Mouse (Mus musculus): ENCODE data around the gene Thra. TPM values are rescaled to one million over a fixed set of nuclear protein-coding genes. Genes with fewer than 3 reads are reported as not detected.
A peak's percentile ranks its signal among the peaks of the same experiment; 100 is the strongest.
"Not testable (repeated sequence)": the region's sequence is repeated elsewhere in the genome, so short reads cannot be mapped to it uniquely, and the experiment has no call there.

The Thra gene
- polyA plus RNA-seq, 1 experiment from 2014 or later: 32.0 TPM

- DNase-seq (ENCODE audit: low spot score) (peak; percentile 83), ATAC-seq (ENCODE audit: insufficient read depth, low FRiP score, low TSS enrichment) (peak; percentile 77)
- Histone ChIP-seq H3K4me2 (ENCODE audit: low read depth) (peak within 1 kb of the TSS; percentile 57), H3K27ac (ENCODE audit: low read depth, low read length) (no peak within 1 kb of the TSS), H3K9ac (ENCODE audit: low read length) (peak within 1 kb of the TSS; percentile 66), H3K27me3 (ENCODE audit: control insufficient read depth, insufficient read depth, low read length) (no peaks in the 10 kb centered on the region), H3K4me1 (ENCODE audit: control insufficient read depth, insufficient read depth, low read length) (no peaks in the 10 kb centered on the region), H3K36me3 (ENCODE audit: control insufficient read depth, insufficient read depth, low read length) (no peaks in the 10 kb centered on the region), H3K9me3 (ENCODE audit: control insufficient read depth, low read length) (peaks cover 2% of the 10 kb centered on the region; the same call in 1 of the 2 replicates), H3K4me3 (ENCODE audit: low read depth, low read length) (peak within 1 kb of the TSS; percentile 57)
- WGBS: 0% methylated on average over 16 of the region's 16 CpGs
Measured at GRCm38 (mm10) chr11:98729119-98729588, 11.3 kb upstream of the Thra start, which contains the start of gene Med24. Gene Med24 (minus strand): TSS chr11:98729435.

- H3K9ac ChIP-seq (ENCODE audit: low read length): no peak overlapping the region
- H3K4me1 ChIP-seq (ENCODE audit: control insufficient read depth, insufficient read depth, low read length): no peaks in the 10 kb centered on the region
- no peak overlapping the region for H3K27ac ChIP-seq (ENCODE audit: low read depth, low read length)
- H3K9me3 ChIP-seq (ENCODE audit: control insufficient read depth, low read length): peaks cover 5% of the 10 kb centered on the region; the same call in 1 of the 2 replicates
- 74% methylated on average over 4 of the region's 4 CpGs for WGBS
- H3K36me3 ChIP-seq (ENCODE audit: control insufficient read depth, insufficient read depth, low read length): no peaks in the 10 kb centered on the region
- DNase-seq (ENCODE audit: low spot score) (no peak), ATAC-seq (ENCODE audit: insufficient read depth, low FRiP score, low TSS enrichment) (no peak)
- no peak overlapping the region for H3K4me2 ChIP-seq (ENCODE audit: low read depth)
- H3K4me3 ChIP-seq (ENCODE audit: low read depth, low read length): no peak overlapping the region
- H3K27me3 ChIP-seq (ENCODE audit: control insufficient read depth, insufficient read depth, low read length): no peaks in the 10 kb centered on the region
Measured at GRCm38 (mm10) chr11:98730727-98731126, 9.7 kb upstream of the Thra start.

- H3K9ac ChIP-seq (ENCODE audit: low read length): no peak overlapping the region
- H3K27ac ChIP-seq (ENCODE audit: low read depth, low read length): no peak overlapping the region
- WGBS: 60% methylated on average over 5 of the region's 5 CpGs
- no peaks in the 10 kb centered on the region for H3K36me3 ChIP-seq (ENCODE audit: control insufficient read depth, insufficient read depth, low read length)
- DNase-seq (ENCODE audit: low spot score): no peak
- H3K4me3 ChIP-seq (ENCODE audit: low read depth, low read length): no peak overlapping the region
- peaks cover 5% of the 10 kb centered on the region; the same call in 1 of the 2 replicates for H3K9me3 ChIP-seq (ENCODE audit: control insufficient read depth, low read length)
- no peaks in the 10 kb centered on the region for H3K27me3 ChIP-seq (ENCODE audit: control insufficient read depth, insufficient read depth, low read length)
- H3K4me2 ChIP-seq (ENCODE audit: low read depth): no peak overlapping the region
- no peaks in the 10 kb centered on the region for H3K4me1 ChIP-seq (ENCODE audit: control insufficient read depth, insufficient read depth, low read length)
- no peak for ATAC-seq (ENCODE audit: insufficient read depth, low FRiP score, low TSS enrichment)
Measured at GRCm38 (mm10) chr11:98731134-98731533, 9.3 kb upstream of the Thra start.

GRCm38 (mm10) chr11:98734020-98734419 is 6.4 kb upstream of the Thra start:
- DNase-seq (ENCODE audit: low spot score) (no peak), ATAC-seq (ENCODE audit: insufficient read depth, low FRiP score, low TSS enrichment) (no peak)
- H3K4me3 ChIP-seq (ENCODE audit: low read depth, low read length): no peak overlapping the region
- H3K4me1 ChIP-seq (ENCODE audit: control insufficient read depth, insufficient read depth, low read length): no peaks in the 10 kb centered on the region
- H3K9ac ChIP-seq (ENCODE audit: low read length): no peak overlapping the region
- no peak overlapping the region for H3K4me2 ChIP-seq (ENCODE audit: low read depth)
- no peaks in the 10 kb centered on the region for H3K27me3 ChIP-seq (ENCODE audit: control insufficient read depth, insufficient read depth, low read length)
- H3K27ac ChIP-seq (ENCODE audit: low read depth, low read length): no peak overlapping the region
- H3K9me3 ChIP-seq (ENCODE audit: control insufficient read depth, low read length): peaks cover 5% of the 10 kb centered on the region; the same call in 1 of the 2 replicates
- 74% methylated on average over 3 of the region's 3 CpGs for WGBS
- no peaks in the 10 kb centered on the region for H3K36me3 ChIP-seq (ENCODE audit: control insufficient read depth, insufficient read depth, low read length)

GRCm38 (mm10) chr11:98735111-98735510 is 5.3 kb upstream of the Thra start:
- no peak for ATAC-seq (ENCODE audit: insufficient read depth, low FRiP score, low TSS enrichment)

GRCm38 (mm10) chr11:98736176-98736575 is 4.3 kb upstream of the Thra start:
- no peaks in the 10 kb centered on the region for H3K27me3 ChIP-seq (ENCODE audit: control insufficient read depth, insufficient read depth, low read length)
- no peak overlapping the region for H3K27ac ChIP-seq (ENCODE audit: low read depth, low read length)
- no peak overlapping the region for H3K4me3 ChIP-seq (ENCODE audit: low read depth, low read length)
- no peak overlapping the region for H3K4me2 ChIP-seq (ENCODE audit: low read depth)
- peaks cover 14% of the 10 kb centered on the region for H3K4me1 ChIP-seq (ENCODE audit: control insufficient read depth, insufficient read depth, low read length)
- DNase-seq (ENCODE audit: low spot score) (no peak), ATAC-seq (ENCODE audit: insufficient read depth, low FRiP score, low TSS enrichment) (no peak)
- no peaks in the 10 kb centered on the region for H3K36me3 ChIP-seq (ENCODE audit: control insufficient read depth, insufficient read depth, low read length)
- H3K9ac ChIP-seq (ENCODE audit: low read length): no peak overlapping the region
- H3K9me3 ChIP-seq (ENCODE audit: control insufficient read depth, low read length): peaks cover 5% of the 10 kb centered on the region; the same call in 1 of the 2 replicates
- 93% methylated on average over 1 of the region's 1 CpGs for WGBS

More at GRCm38 (mm10) chr11:98735111-98735510, 5.3 kb upstream of the Thra start:
- Histone ChIP-seq H3K4me2 (ENCODE audit: low read depth) (no peak overlapping the region), H3K4me3 (ENCODE audit: low read depth, low read length) (no peak overlapping the region), H3K27me3 (ENCODE audit: control insufficient read depth, insufficient read depth, low read length) (no peaks in the 10 kb centered on the region), H3K36me3 (ENCODE audit: control insufficient read depth, insufficient read depth, low read length) (no peaks in the 10 kb centered on the region), H3K4me1 (ENCODE audit: control insufficient read depth, insufficient read depth, low read length) (peaks cover 5% of the 10 kb centered on the region), H3K9ac (ENCODE audit: low read length) (no peak overlapping the region), H3K27ac (ENCODE audit: low read depth, low read length) (no peak overlapping the region), H3K9me3 (ENCODE audit: control insufficient read depth, low read length) (peaks cover 5% of the 10 kb centered on the region; the same call in 1 of the 2 replicates)
- 89% methylated on average over 4 of the region's 4 CpGs for WGBS
- no peak for DNase-seq (ENCODE audit: low spot score)

- not testable (repeated sequence) for ATAC-seq (ENCODE audit: insufficient read depth, low FRiP score, low TSS enrichment); H3K4me3 ChIP-seq (ENCODE audit: low read depth, low read length); H3K36me3 ChIP-seq (ENCODE audit: control insufficient read depth, insufficient read depth, low read length); H3K9me3 ChIP-seq (ENCODE audit: control insufficient read depth, low read length); DNase-seq (ENCODE audit: low spot score); H3K9ac ChIP-seq (ENCODE audit: low read length); H3K4me2 ChIP-seq (ENCODE audit: low read depth); H3K27ac ChIP-seq (ENCODE audit: low read depth, low read length); H3K27me3 ChIP-seq (ENCODE audit: control insufficient read depth, insufficient read depth, low read length)
- H3K4me1 ChIP-seq (ENCODE audit: control insufficient read depth, insufficient read depth, low read length): peaks cover 17% of the 10 kb centered on the region
- WGBS: 97% methylated on average over 2 of the region's 2 CpGs
Measured at GRCm38 (mm10) chr11:98737220-98737619, 3.2 kb upstream of the Thra start.

- Histone ChIP-seq H3K4me2 (ENCODE audit: low read depth) (no peak overlapping the region), H3K4me1 (ENCODE audit: control insufficient read depth, insufficient read depth, low read length) (peaks cover 27% of the 10 kb centered on the region), H3K27ac (ENCODE audit: low read depth, low read length) (no peak overlapping the region), H3K36me3 (ENCODE audit: control insufficient read depth, insufficient read depth, low read length) (no peaks in the 10 kb centered on the region), H3K4me3 (ENCODE audit: low read depth, low read length) (no peak overlapping the region), H3K9me3 (ENCODE audit: control insufficient read depth, low read length) (peaks cover 5% of the 10 kb centered on the region; the same call in 1 of the 2 replicates), H3K9ac (ENCODE audit: low read length) (no peak overlapping the region), H3K27me3 (ENCODE audit: control insufficient read depth, insufficient read depth, low read length) (no peaks in the 10 kb centered on the region)
- WGBS: 48% methylated on average over 4 of the region's 4 CpGs
- DNase-seq (ENCODE audit: low spot score): no peak
- ATAC-seq (ENCODE audit: insufficient read depth, low FRiP score, low TSS enrichment): no peak
Measured at GRCm38 (mm10) chr11:98738428-98738911, 2.0 kb upstream of the Thra start.

GRCm38 (mm10) chr11:98738925-98739324 is 1.5 kb upstream of the Thra start:
- H3K4me2 ChIP-seq (ENCODE audit: low read depth): no peak overlapping the region
- WGBS: 70% methylated on average over 9 of the region's 9 CpGs
- no peaks in the 10 kb centered on the region for H3K27me3 ChIP-seq (ENCODE audit: control insufficient read depth, insufficient read depth, low read length)
- no peak overlapping the region for H3K9ac ChIP-seq (ENCODE audit: low read length)
- DNase-seq (ENCODE audit: low spot score): no peak
- H3K4me1 ChIP-seq (ENCODE audit: control insufficient read depth, insufficient read depth, low read length): peaks cover 32% of the 10 kb centered on the region
- peaks cover 5% of the 10 kb centered on the region; the same call in 1 of the 2 replicates for H3K9me3 ChIP-seq (ENCODE audit: control insufficient read depth, low read length)
- no peak overlapping the region for H3K4me3 ChIP-seq (ENCODE audit: low read depth, low read length)
- no peaks in the 10 kb centered on the region for H3K36me3 ChIP-seq (ENCODE audit: control insufficient read depth, insufficient read depth, low read length)
- no peak for ATAC-seq (ENCODE audit: insufficient read depth, low FRiP score, low TSS enrichment)
- H3K27ac ChIP-seq (ENCODE audit: low read depth, low read length): no peak overlapping the region
